Mouse (Mus musculus) gonadal fat pad, adult 2 months (tissue): ENCODE measurements around the gene Hdc. TPM values are rescaled to one million over a fixed set of nuclear protein-coding genes. Genes with fewer than 3 reads are reported as not detected.

Source experiments
- DNase-seq: peaks from one replicate; pipeline ENCODE4 v3.0.0-alpha.2; 2012; ENCODE audit warnings: low read depth
- polyA plus RNA-seq: library from polyadenylated mRNA; depleted of rRNA; stranded (reverse); fragments of >200 nt; gene quantifications from 2 replicates; pipeline ENCODE4 v1.2.3, GENCODE M21; 2012

Gene Hdc
- polyA plus RNA-seq, 1 experiment = 5.2 TPM

- DNase-seq = no peak
Measured at GRCm38 (mm10) chr2:126601918-126602600, 17.0 kb downstream of the Hdc start.

DNA sequence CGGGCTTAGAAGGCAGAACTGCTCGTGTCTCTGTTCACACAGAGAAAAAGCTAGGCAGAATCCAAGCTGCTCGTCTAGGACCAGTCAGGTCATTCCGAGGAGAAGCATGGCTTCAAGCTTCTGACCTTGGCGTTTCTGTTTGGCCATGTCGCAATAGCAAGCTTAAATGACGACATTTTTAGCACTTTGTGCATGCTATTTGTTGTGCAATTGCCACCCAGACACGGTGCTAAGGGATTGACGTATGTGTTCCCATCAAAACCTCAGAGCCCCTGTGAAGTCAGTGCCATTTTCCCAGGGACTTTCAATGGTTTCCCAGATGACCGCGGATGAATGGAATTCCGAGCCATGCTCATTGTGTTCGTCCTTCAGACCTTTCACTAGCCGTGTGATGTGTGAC lies 18.6 kb downstream of the Hdc start:
- DNase-seq = no peak

GRCm38 (mm10) chr2:126599005-126599404 lies 20.1 kb downstream of the Hdc start:
- DNase-seq = no peak

DNA sequence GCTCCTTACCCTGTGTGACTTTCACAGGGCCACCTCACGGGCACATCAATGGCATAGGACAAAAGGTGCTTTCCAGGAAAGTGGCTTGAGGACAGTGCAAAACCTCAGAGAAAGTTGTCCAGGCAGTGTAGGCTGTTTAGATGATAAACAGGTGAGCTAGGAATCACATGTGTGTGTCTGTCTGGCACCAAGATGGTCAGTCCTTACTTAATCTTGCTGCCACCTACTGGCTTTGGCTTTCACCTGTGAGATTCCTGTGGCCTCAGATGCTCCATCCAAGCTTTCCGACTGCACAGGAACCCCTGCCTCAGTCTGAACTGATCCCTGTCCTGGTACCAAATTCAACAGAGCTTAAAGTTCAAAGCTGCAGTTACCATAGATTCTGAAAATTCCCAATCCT lies 20.7 kb downstream of the Hdc start:
- no peak for DNase-seq

- no peak for DNase-seq
Measured at GRCm38 (mm10) chr2:126597279-126598241, 21.5 kb downstream of the Hdc start.

DNA sequence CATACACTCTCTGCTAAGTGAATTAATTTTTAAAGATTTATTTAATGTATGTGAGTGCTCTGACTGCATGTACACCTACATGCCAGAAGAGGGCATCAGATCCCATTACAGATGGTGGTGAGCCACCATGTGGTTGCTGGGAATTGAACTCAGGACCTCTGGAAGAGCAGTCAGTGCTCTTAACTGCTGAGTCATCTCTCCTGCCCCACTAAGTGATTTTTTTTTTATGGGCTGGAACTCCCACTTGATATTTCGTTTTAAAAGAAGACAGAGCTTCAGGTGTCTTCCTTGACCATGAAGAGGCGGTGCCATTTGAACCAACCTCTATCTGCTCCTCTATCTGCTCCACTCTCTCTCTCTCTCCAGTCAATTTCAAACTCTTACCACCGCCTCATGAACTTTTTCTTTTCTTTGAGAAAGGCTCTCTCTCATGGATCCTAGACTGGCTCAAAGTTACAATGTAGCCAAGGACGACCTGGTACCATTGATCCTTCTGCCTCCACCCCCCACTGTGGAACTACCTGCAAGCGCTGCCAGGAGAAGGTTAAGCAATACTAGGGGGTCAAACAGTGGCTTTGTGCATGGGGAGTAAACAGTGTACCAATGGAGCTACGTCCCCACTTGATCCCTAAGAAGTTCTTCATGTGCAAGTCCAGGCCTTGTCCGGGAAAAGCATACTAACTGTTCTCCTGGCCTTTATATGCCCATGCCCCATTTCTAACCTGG lies 22.6 kb downstream of the Hdc start:
- DNase-seq = no peak

DNA sequence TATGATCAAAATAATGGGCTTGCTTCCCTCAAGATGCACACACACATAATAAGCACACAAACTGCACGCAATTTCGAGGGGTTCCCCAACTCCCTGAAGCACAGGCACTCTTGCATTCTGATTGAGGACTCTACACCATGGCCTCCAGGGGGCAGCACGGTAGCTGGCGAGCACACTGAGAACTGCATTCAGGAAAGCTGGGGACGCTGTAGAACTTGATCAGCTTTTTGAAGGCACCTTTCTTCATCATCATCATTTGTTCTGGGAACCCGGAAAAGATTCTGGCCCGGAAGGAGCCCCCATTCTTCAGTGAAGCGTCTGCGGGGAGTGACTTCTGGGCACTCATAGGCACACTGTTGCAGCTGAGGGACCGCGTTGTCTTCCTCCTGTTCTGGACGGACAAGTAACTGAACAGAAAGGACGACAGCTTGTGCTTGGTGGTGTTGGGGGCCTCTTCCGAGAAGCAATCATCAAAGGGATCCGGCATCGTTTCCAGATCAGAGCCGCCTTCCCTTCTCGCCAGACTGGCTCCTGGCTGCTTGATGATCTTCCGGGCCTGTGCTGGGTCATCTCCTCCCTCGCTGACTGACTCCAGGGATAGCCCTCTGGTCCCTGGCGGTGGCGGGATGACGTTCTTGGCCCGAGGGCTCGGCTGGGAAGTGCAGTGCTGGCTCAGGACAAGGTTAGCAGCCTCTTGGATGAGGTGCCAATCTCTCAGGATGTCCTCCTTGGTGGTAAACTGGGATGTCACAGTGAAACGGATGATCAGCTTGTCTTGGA lies 25.1 kb downstream of the Hdc start:
- no peak for DNase-seq

- DNase-seq = no peak
Measured at GRCm38 (mm10) chr2:126591304-126591703, 27.8 kb downstream of the Hdc start.

- DNase-seq = no peak
Measured at GRCm38 (mm10) chr2:126587468-126587867, 31.6 kb downstream of the Hdc start.

DNA sequence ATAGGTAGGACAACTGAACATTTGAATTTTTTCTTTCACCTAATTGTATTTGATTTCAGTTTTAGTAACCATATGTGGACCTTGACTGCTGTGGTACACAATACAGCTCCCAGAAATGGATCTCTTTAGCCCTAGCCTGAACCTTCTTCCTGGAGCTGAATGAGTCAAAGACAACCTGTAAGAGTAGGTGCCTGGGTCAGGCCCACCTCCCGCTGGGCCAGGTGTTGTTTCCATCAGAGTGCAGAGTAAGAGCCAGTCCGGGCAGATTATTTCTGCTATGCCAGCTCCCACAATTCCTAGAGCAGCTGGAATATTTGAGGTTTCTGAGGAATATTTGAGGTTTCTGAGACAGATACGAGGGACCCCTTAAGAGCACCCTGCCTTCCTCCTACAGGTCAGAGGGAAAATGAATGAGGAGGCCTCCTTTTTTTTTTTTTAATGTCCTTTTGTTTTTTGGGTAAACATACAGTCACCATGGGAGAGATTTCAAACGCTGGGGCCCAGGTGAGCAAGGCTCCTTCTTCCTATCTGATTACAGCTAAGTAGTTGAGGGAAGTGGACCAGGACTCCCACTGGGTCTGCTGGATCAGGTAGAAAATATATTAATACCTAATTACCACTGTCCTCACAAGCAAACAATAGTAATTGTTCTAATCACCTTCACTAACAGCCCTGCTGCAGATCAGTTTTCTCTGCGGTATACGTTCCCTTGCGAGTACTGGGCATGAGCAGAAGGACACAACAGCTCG lies 34.3 kb downstream of the Hdc start:
- DNase-seq = no peak

- DNase-seq = no peak
Measured at GRCm38 (mm10) chr2:126583960-126584359, 35.1 kb downstream of the Hdc start.

DNA sequence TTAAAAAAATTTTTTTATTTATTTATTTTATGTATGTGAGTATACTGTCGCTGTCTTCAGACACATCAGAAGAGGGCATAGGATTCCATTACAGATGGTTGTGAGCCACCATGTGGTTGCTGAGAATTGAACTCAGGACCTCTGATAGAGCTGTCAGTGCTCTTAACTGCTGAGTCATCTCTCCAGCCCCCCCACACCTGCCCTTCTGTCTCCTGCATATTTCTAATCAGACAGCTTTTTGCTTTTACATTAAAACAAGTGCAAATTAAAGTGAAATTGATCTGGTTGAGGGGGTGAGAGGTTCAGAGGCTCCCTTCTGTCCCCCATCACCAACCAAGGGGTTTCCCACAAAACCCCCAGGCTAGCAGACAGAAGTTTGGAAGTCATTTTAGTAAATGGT lies 39.8 kb downstream of the Hdc start:
- no peak for DNase-seq

DNA sequence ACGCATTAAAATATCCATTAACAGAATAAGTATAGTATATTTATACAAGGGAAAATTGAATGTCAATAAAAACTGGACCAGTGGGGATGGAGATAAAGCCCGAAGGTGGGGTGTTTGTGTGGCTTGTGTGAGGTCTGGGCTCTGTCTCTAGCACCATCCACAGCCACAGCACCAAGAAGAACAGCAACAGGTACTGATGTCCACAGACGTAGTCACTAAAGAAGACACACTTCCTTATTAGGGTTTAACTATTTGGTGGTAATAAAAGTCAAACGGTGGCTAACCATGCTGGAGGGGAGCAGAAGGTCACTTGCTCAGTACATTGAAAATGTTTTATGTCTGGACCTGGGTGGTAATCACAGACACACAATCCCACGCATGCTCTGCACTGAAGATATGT lies 41.7 kb downstream of the Hdc start:
- no peak for DNase-seq

DNA sequence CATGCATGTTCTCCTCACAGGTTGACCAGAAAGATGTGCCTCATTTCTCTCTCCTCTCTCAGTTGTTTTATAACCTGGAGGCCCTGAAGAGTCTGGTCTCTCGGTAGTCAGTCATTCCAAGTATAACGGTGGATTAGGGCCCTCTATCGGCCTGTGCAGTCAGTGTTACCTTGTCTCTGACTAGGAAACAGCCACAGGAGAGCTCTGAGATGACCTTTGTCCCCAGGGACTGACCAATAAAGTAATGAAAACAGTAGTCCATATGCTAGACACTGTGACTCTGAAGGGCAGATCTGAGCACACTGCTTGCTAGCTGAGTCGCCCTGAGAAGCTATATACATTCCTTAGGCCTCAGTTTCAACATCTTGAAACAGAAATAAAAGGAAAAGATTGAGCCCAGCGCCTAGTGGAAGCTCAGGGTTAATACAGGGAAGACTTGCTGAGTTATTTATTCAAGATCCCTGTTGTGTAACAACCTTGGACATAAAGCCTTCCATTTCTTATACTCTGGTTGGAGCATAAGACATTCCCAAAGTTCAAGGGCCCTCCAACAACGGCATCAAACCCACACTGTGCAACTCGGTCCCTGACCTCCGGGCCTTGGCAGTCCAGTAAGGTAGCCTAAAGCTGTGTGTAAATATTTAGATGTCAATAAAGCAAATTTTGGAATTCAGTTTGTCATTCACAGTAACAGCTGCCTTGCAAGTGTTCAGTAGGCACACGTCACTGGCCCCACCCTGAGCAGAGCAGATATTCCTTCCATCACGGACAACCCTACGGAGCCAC lies 43.5 kb downstream of the Hdc start:
- DNase-seq = no peak

DNA sequence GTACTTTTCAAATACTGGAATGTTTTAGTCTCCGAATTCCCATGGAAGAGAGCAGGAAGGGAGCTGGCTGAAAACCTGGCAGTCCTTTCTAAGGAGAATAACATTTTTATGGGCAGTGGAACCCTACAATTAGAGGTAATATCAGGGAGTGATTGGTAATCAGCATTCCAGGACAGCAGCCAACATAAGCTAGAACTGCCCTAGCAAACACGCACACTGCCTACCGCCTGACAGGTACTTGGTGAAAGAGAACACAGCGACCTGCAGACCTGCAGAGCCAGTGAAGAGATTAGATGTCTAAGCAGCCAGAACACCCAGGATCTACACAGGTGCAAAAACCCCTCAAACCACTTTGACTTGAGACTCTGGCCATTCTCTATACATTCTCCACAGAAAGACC lies 46.4 kb downstream of the Hdc start:
- DNase-seq = no peak

DNA sequence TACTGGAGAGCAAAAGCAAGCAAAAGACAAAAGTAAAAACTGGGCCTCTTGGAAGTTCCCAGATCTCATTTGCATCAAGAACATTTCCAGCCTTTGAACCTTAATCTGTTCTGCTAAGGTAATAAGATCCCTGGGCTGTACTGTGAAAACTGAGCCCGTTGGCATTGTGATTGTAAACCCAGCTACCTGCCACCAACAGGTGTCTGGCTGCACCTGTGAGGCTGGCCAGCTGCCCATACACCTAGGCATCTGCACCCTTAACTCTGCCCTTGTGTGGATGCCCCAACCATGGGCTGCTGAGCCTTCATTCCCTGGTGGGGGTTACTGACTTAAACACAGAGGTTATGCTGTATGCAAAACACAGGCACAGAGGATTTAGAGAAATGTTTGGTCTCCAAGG lies 46.9 kb downstream of the Hdc start:
- no peak for DNase-seq

GRCm38 (mm10) chr2:126563411-126564105 lies 55.5 kb downstream of the Hdc start:
- peak; percentile 19 for DNase-seq

DNA sequence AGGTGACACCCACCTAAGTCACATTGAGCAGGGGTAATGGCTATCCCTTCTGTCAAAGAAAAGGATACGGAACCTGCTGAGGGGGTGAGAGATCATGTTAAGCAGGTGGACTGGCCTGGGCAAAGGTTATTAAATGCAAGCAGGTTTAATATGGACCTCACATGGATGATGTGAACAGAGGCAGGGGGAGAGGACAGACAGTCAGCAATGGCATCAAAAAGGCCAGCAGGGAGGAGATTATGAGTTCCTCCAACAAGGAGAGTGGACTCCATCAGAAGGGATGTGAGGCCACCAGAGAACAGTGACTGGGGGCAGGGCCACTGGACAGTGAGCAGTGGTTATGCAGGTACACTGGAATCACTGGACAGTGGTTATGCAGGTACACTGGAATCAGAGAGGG lies 59.0 kb downstream of the Hdc start:
- DNase-seq = no peak

DNA sequence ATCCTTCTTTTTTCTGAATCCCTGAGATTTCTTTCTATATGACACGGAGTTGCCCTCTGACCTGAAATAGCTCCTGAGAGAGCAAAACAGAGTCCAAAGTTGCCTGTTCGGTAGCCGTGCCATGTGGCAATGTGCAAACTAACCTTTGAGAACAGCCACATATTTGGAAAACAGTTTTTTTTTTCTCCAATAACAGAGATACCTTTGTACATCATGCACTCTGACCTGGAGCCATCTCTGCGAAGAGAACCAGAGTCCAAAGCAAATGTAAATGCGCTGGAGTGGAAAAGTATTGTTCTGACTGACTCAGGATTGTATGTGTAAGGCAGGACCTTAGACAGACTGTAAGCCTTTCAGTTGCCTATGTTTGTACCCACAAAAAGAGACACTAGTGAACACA lies 63.6 kb downstream of the Hdc start:
- no peak for DNase-seq

DNA sequence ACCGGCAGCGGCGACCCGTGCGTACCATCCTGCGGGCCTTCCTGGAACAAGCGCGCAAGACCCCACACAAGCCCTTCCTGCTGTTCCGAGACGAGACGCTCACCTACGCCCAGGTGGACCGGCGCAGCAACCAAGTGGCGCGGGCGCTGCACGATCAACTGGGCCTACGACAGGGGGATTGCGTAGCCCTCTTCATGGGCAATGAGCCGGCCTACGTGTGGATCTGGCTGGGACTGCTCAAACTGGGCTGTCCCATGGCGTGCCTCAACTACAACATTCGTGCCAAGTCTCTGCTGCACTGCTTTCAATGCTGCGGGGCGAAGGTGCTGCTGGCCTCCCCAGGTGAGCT lies 65.8 kb downstream of the Hdc start:
- DNase-seq = no peak
